Mouse (Mus musculus) stomach, postnatal 0 days (tissue): ENCODE data around the gene Lrch4. TPM values are rescaled to one million over a fixed set of nuclear protein-coding genes. Genes with fewer than 3 reads are reported as not detected.

Experiments
- ATAC-seq: fragments of 200-750 bp; cut with Nextera tagmentation; 2 replicates; pipeline ENCODE4 v1.8.0; 2017; ENCODE audit not compliant: low FRiP score, low TSS enrichment
- DNase-seq: peaks from one replicate; pipeline ENCODE4 v3.0.0-alpha.2; 2016; ENCODE audit warnings: low spot score
- H3K27ac ChIP-seq: fragments of 300-500 bp; sonication (generic); replicated peaks from 2 replicates; pipeline ENCODE4 v1.5.1; 2014; ENCODE audit warnings: mild to moderate bottlenecking, control low read depth
- H3K27me3 ChIP-seq: fragments of 300-500 bp; sonication (generic); 2 replicates; pipeline ENCODE4 v1.6.1; 2014; ENCODE audit warnings: low read length; ENCODE audit not compliant: control insufficient read depth, insufficient read depth
- H3K36me3 ChIP-seq: fragments of 300-500 bp; sonication (generic); 2 replicates; pipeline ENCODE4 v1.6.1; 2014; ENCODE audit warnings: low read length, mixed read lengths; ENCODE audit not compliant: control insufficient read depth, insufficient read depth
- H3K4me1 ChIP-seq: fragments of 300-500 bp; sonication (generic); replicated peaks from 2 replicates; pipeline ENCODE4 v1.6.1; 2014; ENCODE audit warnings: antibody characterized with exemption; ENCODE audit not compliant: control insufficient read depth, insufficient read depth
- H3K4me2 ChIP-seq: fragments of 300-500 bp; sonication (generic); replicated peaks from 2 replicates; pipeline ENCODE4 v1.6.1; 2014; ENCODE audit warnings: low read depth, mild to moderate bottlenecking, control low read depth, moderate library complexity
- H3K4me3 ChIP-seq: fragments of 300-500 bp; sonication (generic); 2 replicates; pipeline ENCODE4 v1.5.1; 2014; ENCODE audit warnings: low read depth, low read length, control low read depth
- H3K9ac ChIP-seq: fragments of 300-500 bp; sonication (generic); 2 replicates; pipeline ENCODE4 v1.6.1; 2014; ENCODE audit warnings: mild to moderate bottlenecking, low read length, control low read depth, mixed read lengths
- H3K9me3 ChIP-seq: fragments of 300-500 bp; sonication (generic); 2 replicates; pipeline ENCODE4 v1.6.1; 2016; ENCODE audit warnings: low read length; ENCODE audit not compliant: control insufficient read depth
- CTCF ChIP-seq: IDR thresholded peaks from 2 replicates; pipeline ENCODE4 v1.5.1; 2016; ENCODE audit warnings: antibody characterized with exemption, low read depth, mild to moderate bottlenecking, moderate library complexity
- EP300 ChIP-seq: optimal IDR thresholded peaks from 2 replicates; pipeline ENCODE3; 2016; ENCODE audit warnings: antibody characterized with exemption
- WGBS: fragments of 180-500 bp; shearing (Covaris S2); extraction: QIAGEN DNeasy Blood & Tissue Kit; methylation state at CpG from one replicate; pipeline ENCODE4 v1.1.7; 2014; 5-methylcytosine and 5-hydroxymethylcytosine counted together
- polyA plus RNA-seq: library from polyadenylated mRNA; unstranded; fragments of >200 nt; fragmentation: Nextera tagmentation; extraction: Ambion mirVana; gene quantifications from 2 replicates; pipeline ENCODE4 v1.2.1, GENCODE M21; 2015

Gene Lrch4
- polyA plus RNA-seq, 1 experiment from 2014 or later: 22.5 TPM

DNA sequence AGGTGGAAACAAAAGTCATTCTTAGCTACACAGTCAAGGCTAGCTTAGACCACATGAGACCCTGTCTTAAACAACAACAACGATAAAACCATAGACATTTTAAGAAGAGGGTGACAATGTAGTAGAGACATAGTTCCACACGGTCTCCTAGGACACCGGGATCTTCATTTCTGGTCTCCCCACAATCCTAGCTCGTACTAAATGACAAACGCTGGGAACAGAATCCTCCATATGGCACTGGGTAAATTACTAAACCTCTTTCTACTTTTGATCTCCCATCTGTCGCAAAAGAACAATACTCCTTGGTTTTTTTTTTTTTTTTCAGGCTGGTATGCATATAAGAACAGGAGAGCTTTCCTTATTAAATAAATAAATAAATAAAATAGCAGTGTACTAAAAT is 53.6 kb downstream of the Lrch4 start:
- TF ChIP-seq EP300 (no peak), CTCF (no peak)

DNA sequence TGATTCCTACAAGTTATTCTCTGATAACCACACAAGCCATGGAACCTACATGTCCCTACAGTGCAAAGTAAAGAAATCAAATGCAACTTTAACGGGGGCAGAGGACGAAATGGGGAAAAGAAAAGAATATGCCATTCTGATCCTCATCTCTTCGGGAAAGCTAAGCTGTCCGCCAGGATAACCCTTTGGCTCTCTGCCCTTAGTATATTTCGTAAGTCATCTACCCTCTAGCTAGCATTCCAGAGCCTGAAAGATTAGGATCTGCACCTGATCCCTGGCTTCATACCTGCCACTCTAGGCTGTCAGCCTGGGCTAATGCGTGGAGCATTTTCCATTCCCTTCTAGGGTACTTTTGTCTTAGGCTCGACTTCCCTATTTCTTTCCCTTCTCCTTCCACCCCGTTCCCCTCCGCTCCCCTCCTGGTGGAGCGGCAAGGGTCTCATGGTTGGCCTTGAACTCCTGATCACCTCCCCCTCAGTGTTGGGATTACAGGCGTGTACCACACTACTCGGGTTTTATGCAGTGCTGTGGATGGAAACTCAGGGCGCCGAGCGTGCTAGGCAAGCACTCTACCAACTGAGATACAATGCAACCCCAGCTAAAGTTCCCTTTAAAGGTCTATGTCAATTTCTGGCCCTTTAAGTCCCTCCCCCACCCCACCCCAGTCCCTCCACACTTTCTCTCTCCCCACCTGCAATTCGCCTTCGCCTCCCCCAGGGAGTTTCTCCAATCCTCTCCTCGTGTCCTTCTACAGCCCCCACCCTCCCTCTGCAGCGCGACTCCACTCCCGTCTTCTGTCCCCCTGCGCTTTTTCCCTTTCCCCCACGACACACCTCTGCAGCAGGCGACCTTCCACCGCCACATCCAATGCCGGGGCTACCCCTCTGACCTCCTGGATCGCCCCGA is 54.7 kb downstream of the Lrch4 start:
- TF ChIP-seq EP300: no peak
- TF ChIP-seq CTCF: no peak
- Histone ChIP-seq H3K9ac (peak overlapping the region; percentile 69), H3K36me3 (no peaks in the 10 kb centered on the region), H3K27ac (peak overlapping the region; percentile 61; the same call in 1 of the 2 replicates), H3K9me3 (no peaks in the 10 kb centered on the region), H3K4me3 (peak overlapping the region; percentile 61), H3K27me3 (no peaks in the 10 kb centered on the region), H3K4me1 (peaks cover 5% of the 10 kb centered on the region; the same call in 1 of the 2 replicates), H3K4me2 (peak overlapping the region; percentile 96)
- WGBS: 5% methylated on average over 27 of the region's 28 CpGs
- no peak for DNase-seq
- ATAC-seq: no peak

More for the DNA sequence above, 53.6 kb downstream of the Lrch4 start:
- no peak overlapping the region for H3K4me3 ChIP-seq
- H3K9ac ChIP-seq: no peak overlapping the region
- no peak overlapping the region for H3K4me2 ChIP-seq
- ATAC-seq (no peak), DNase-seq (no peak)
- WGBS: 86% methylated on average over 6 of the region's 6 CpGs
- H3K9me3 ChIP-seq: no peaks in the 10 kb centered on the region
- H3K4me1 ChIP-seq: peaks cover 5% of the 10 kb centered on the region; the same call in 1 of the 2 replicates
- no peak overlapping the region for H3K27ac ChIP-seq
- H3K27me3 ChIP-seq: no peaks in the 10 kb centered on the region
- H3K36me3 ChIP-seq: no peaks in the 10 kb centered on the region

DNA sequence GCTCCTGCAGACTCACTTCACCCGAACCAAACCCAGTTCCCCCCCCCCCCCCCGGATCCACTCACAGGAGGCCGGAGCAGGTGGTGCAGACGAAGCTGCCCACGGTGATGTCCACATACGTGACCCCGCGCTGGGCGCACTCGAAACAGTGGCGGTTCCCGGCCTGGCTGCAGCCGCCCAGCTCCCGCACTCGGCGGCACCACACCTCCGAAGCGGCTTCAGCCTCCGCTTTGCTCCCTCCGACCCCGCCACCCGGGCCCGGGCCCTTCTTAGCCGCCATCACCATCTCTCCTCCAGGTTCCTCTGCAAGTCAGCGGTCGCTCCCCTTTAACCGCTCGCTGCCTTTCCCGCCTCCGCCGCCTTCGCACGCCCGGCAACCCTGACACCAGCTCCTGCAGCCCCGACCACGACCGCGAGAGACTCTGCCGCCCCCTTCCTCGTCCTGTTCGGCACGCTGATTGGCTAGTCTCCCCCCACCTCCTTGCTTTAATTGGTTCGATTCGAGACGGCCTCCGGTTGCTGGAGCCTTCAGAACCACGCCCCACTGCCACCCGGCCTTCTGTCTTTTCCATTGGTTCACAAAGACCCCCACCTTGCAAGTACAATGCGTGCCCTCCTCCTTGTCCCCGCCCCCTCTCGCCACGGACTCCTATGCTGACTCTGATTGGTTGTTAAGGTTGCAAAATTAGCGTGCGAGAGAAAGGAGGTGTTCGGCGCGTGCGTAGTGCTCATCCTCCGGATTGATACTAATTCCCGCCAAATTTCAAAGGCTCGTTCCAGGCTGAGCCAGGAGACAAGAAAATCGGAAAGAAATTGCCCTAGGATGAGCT is 55.6 kb downstream of the Lrch4 start, which contains the start of gene Agfg2:
Gene Agfg2, minus strand, starts transcription at position 433 of the 830 bp plus-strand sequence.
- DNase-seq (peak; percentile 99), ATAC-seq (peak; percentile 99)
- whole genome bisulfite sequencing: under 1% methylated on average over 53 of the region's 62 CpGs

DNA sequence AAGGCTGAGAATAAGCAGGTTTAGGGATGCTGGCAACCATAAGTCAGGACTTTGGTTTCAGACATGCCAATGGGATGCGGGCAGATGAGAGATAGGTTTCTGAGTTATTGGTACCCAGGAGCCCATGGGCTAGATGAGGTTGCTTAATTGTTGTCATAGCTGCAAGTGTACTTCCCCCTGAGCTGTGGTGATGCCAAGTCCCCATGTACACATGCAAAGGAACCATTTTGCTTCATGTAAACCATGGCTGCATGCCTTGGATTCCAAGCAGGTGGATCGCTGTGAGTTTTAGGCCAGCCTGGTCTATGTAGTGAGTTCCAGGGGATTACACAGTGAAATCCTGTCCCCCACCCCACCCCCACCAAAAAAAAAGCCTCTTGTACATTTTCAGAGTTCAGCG is 56.7 kb downstream of the Lrch4 start:
- H3K9me3 ChIP-seq: no peaks in the 10 kb centered on the region
- H3K9ac ChIP-seq: no peak overlapping the region
- no peak for DNase-seq
- no peak overlapping the region for H3K4me2 ChIP-seq
- TF ChIP-seq CTCF (no peak), EP300 (no peak)
- peaks cover 5% of the 10 kb centered on the region; the same call in 1 of the 2 replicates for H3K4me1 ChIP-seq
- no peaks in the 10 kb centered on the region for H3K36me3 ChIP-seq
- no peak overlapping the region for H3K4me3 ChIP-seq
- H3K27me3 ChIP-seq: no peaks in the 10 kb centered on the region
- ATAC-seq: no peak
- H3K27ac ChIP-seq: no peak overlapping the region
- 96% methylated on average over 3 of the region's 3 CpGs for WGBS

More for the DNA sequence above, 55.6 kb downstream of the Lrch4 start, which contains the start of gene Agfg2:
- Histone ChIP-seq H3K36me3 (no peaks in the 10 kb centered on the region), H3K4me2 (peak within 1 kb of the TSS; percentile 96), H3K4me3 (peak within 1 kb of the TSS; percentile 61), H3K27ac (peak within 1 kb of the TSS; percentile 61; the same call in 1 of the 2 replicates), H3K9ac (peak within 1 kb of the TSS; percentile 69), H3K27me3 (no peaks in the 10 kb centered on the region), H3K9me3 (no peaks in the 10 kb centered on the region), H3K4me1 (peaks cover 5% of the 10 kb centered on the region; the same call in 1 of the 2 replicates)
- peak; percentile 39; the same call in 1 of the 2 replicates for TF ChIP-seq CTCF
- TF ChIP-seq EP300: no peak

DNA sequence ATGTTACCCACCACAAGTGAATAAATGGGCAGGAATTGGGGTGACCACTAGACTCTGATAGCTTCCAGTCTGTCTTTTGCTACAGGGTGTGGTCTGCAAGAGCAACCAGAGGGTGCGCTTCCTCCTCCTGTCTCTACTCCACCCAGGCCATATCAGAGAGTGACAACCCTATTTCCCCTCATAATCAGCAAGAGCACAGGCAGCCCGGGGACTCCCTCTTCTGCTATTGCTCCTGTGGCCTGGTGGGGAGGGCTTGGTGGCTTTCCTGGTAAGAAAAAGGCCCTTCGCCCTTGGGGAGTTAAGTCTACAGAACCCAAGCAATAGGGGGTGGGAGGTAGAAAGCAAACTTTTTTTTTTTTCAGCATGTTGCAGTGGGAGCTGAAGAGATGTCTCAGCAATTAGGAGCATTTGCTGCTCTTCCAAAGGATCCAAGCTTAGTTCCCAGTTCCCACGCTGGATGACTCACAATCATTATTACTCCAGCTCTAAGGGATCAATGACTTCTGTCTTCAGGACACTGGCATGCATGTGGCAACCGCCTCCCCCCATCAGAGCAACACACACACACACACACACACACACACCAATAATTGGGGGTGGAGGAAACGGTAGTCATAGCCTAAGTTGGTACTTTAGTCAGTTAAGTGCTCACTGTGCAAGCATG is 57.3 kb downstream of the Lrch4 start:
- peaks cover 5% of the 10 kb centered on the region; the same call in 1 of the 2 replicates for H3K4me1 ChIP-seq
- TF ChIP-seq CTCF: no peak
- no peak for TF ChIP-seq EP300
- ATAC-seq: no peak

More for the DNA sequence above, 57.3 kb downstream of the Lrch4 start:
- Histone ChIP-seq H3K27ac (no peak overlapping the region), H3K36me3 (no peaks in the 10 kb centered on the region), H3K4me2 (no peak overlapping the region), H3K27me3 (no peaks in the 10 kb centered on the region), H3K9me3 (no peaks in the 10 kb centered on the region), H3K4me3 (no peak overlapping the region), H3K9ac (no peak overlapping the region)
- DNase-seq: no peak
- 71% methylated on average over 6 of the region's 6 CpGs for WGBS
